8 mouse cellular contexts compared by ENCODE assay signal in the genomic region with DNA sequence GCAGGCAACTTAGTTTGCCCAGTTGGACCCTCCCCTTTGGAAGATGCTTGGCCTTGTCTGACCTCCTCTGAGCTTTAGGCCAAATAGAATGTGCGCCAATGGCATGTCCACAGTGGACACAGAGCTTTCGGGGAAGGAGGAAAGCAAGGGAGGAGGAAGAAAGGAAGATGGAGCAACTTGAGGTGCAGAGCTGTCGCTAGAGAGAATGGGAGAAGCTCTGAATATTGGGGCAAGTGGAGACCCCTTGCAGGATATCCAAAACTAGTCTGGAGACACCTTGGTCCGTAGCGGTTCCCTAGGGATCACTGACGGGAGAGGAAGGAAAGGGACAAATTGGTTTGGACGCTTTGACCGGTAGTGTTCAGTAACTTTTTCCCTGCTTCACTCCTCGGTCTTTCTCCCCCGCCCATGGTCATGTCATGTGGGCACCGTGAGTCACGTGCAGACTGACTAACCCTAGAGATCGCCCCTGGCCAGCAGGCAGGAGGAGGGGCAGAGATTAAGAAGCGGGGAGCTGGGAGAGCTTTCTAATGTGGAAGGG. TPM values are rescaled to one million over a fixed set of nuclear protein-coding genes. Genes with fewer than 3 reads are reported as not detected.
A peak's percentile ranks its signal among the peaks of the same experiment; 100 is the strongest.
DNase-seq lines count a peak whose midpoint lies in the region; ATAC-seq and TF ChIP-seq lines count a peak whose summit lies in the region.

No protein-coding gene starts in this region.

- H3K27ac ChIP-seq in ES-Bruce4 (ENCODE audit: insufficient read depth, low read length): no peak overlapping the region
- no peak overlapping the region for H3K27ac ChIP-seq in hindbrain, embryonic 13.5 days
- H3K27ac ChIP-seq in lung, postnatal 0 days (ENCODE audit: low read length): no peak overlapping the region

- under 1% methylated on average over 14 of the region's 14 CpGs for WGBS in hindbrain, embryonic 13.5 days
- WGBS in lung, postnatal 0 days: 1% methylated on average over 14 of the region's 14 CpGs

- TF ChIP-seq EP300 in ES-Bruce4 (IDR thresholded peaks at IDR 0.05; ENCODE audit: insufficient read depth, low read depth, low read length): no peak
- no peak for TF ChIP-seq EP300 in lung, postnatal 0 days (IDR thresholded peaks at IDR 0.05)

- no peak for TF ChIP-seq POLR2A in ES-Bruce4 (IDR thresholded peaks at IDR 0.05; ENCODE audit: insufficient read depth, low read length)

- H3K4me2 ChIP-seq in hindbrain, embryonic 13.5 days: peak overlapping the region; percentile 92
- H3K4me2 ChIP-seq in lung, postnatal 0 days (replicated peaks; ENCODE audit: low read depth, low read length): peak overlapping the region; percentile 70

- H3K4me1 ChIP-seq in ES-Bruce4 (ENCODE audit: control insufficient read depth, insufficient read depth, low read length): no peaks in the 10 kb centered on the region
- H3K4me1 ChIP-seq in hindbrain, embryonic 13.5 days (replicated peaks): peaks cover 22% of the 10 kb centered on the region
- H3K4me1 ChIP-seq in lung, postnatal 0 days (ENCODE audit: insufficient read depth, low read depth, low read length): no peaks in the 10 kb centered on the region; the same call in 1 of the 2 replicates

- H3K9me3 ChIP-seq in ES-Bruce4 (replicated peaks; ENCODE audit: control insufficient read depth, insufficient read depth, low read length, poor library complexity, severe bottlenecking): no peaks in the 10 kb centered on the region
- H3K9me3 ChIP-seq in hindbrain, embryonic 13.5 days: no peaks in the 10 kb centered on the region
- no peaks in the 10 kb centered on the region for H3K9me3 ChIP-seq in lung, postnatal 0 days (ENCODE audit: low read length)

- no peak overlapping the region; the same call in 1 of the 2 replicates for H3K9ac ChIP-seq in ES-Bruce4 (ENCODE audit: low read depth, poor library complexity, severe bottlenecking)
- H3K9ac ChIP-seq in hindbrain, embryonic 13.5 days: peak overlapping the region; percentile 77
- H3K9ac ChIP-seq in lung, postnatal 0 days (replicated peaks; ENCODE audit: low read depth): no peak overlapping the region

- ATAC-seq in hindbrain, embryonic 13.5 days (ENCODE audit: low FRiP score): no peak
- ATAC-seq in lung, postnatal 0 days: no peak
- no peak for ATAC-seq in megakaryocyte-erythroid progenitor cell, adult 5-6 weeks (replicated peaks; ENCODE audit: low FRiP score, low TSS enrichment, poor library complexity, severe bottlenecking)

- no peak for TF ChIP-seq CTCF in ES-Bruce4 (IDR thresholded peaks at IDR 0.05; ENCODE audit: low read depth, low read length)
- TF ChIP-seq CTCF in lung, postnatal 0 days (IDR thresholded peaks at IDR 0.05): no peak

- peak; percentile 75 to 76 for DNase-seq in cerebellum, postnatal 10 days
- DNase-seq in frontal cortex, postnatal 36 days (ENCODE audit: low spot score in 2 of 2): peak; percentile 52 to 53
- DNase-seq in layer of hippocampus, postnatal 14 days (ENCODE audit: low spot score in 2 of 2): peak; percentile 32 to 33
- DNase-seq in lung, postnatal 0 days (ENCODE audit: low spot score): peak; percentile 19
- peak; percentile 40 to 64 for DNase-seq in right cerebral cortex, adult 2 months (ENCODE audit: low spot score in 2 of 2)

- H3K36me3 ChIP-seq in ES-Bruce4 (ENCODE audit: control insufficient read depth, insufficient read depth, low read length, poor library complexity, severe bottlenecking): no peaks in the 10 kb centered on the region
- no peaks in the 10 kb centered on the region for H3K36me3 ChIP-seq in hindbrain, embryonic 13.5 days
- no peaks in the 10 kb centered on the region for H3K36me3 ChIP-seq in lung, postnatal 0 days (ENCODE audit: insufficient read depth, low read length)

- H3K4me3 ChIP-seq in ES-Bruce4 (ENCODE audit: low read depth, low read length): peak overlapping the region; percentile 84
- peak overlapping the region; percentile 69 for H3K4me3 ChIP-seq in hindbrain, embryonic 13.5 days
- H3K4me3 ChIP-seq in lung, postnatal 0 days (ENCODE audit: low read depth, low read length): peak overlapping the region; percentile 59

- peaks cover 1% of the 10 kb centered on the region for H3K27me3 ChIP-seq in ES-Bruce4 (ENCODE audit: control insufficient read depth, insufficient read depth, low read length, poor library complexity, severe bottlenecking)
- H3K27me3 ChIP-seq in hindbrain, embryonic 13.5 days: 0 out of 2 replicates have a peak, but pooled peaks cover 6% of the 10 kb centered on the region
- no peaks in the 10 kb centered on the region for H3K27me3 ChIP-seq in lung, postnatal 0 days (replicated peaks; ENCODE audit: insufficient read depth, low read length)

RNA-seq across cellular contexts. Expression of a gene that starts 1.0 kb away (rescaled TPM):
- polyA plus RNA-seq in ES-Bruce4 (2011; ENCODE audit: insufficient read depth, insufficient read length, low read depth, missing spikeins): 1.1 and 1.8 TPM in 2 replicates
- polyA plus RNA-seq in hindbrain, embryonic 13.5 days (2015; fragmentation: Nextera tagmentation; extraction: Ambion mirVana): 28.5 and 31.3 TPM in 2 replicates
- total RNA-seq in layer of hippocampus, postnatal 14 days (2021): 100 to 1,000 TPM; 108 to 117 TPM
- polyA plus RNA-seq in lung, postnatal 0 days (2015; fragmentation: Nextera tagmentation; extraction: Ambion mirVana): 1.9 and 2.2 TPM in 2 replicates
- 0.52 TPM in 1 of 2 replicates, not detected in the other for total RNA-seq in megakaryocyte-erythroid progenitor cell, adult 5-6 weeks (2014; fragmentation: Nextera tagmentation)
- total RNA-seq in megakaryocyte-erythroid progenitor cell, adult 5-6 weeks (2017): 0.23 and 0.46 TPM in 2 replicates

Comparison
In these comparisons a context has a peak if more than half of its experiments do, and no peak if none do; other contexts are left out.
1. DNase-seq: peak in every context shown above with its lines; median percentile 76 in cerebellum, postnatal 10 days; 52 in frontal cortex, postnatal 36 days; 52 in right cerebral cortex, adult 2 months; 32 in layer of hippocampus, postnatal 14 days; 19 in lung, postnatal 0 days.